22 mouse cellular contexts compared by ENCODE assay signal in genomic region chr9:115341576-115341975, GRCm38 (mm10). TPM values are rescaled to one million over a fixed set of nuclear protein-coding genes. Genes with fewer than 3 reads are reported as not detected.
DNase-seq lines count a peak whose midpoint lies in the region; ATAC-seq and TF ChIP-seq lines count a peak whose summit lies in the region.
"Had no signal": no experiment of that assay in that cellular context is flagged by ENCODE, and none has a peak within 500 bp of the region (broad histone marks: within the 10 kb centered on the region; RNA-seq: fewer than 3 reads in every experiment).

No protein-coding gene starts in this region.

- TF ChIP-seq CTCF in brain, embryonic 14.5 days (IDR thresholded peaks at IDR 0.05; ENCODE audit: borderline replicate concordance, extremely low read depth, insufficient read depth, insufficient read length): no peak

- no peak overlapping the region for H3K27ac ChIP-seq in forebrain, embryonic 12.5 days
- no peak overlapping the region for H3K27ac ChIP-seq in forebrain, embryonic 15.5 days (replicated peaks)
- H3K27ac ChIP-seq: embryonic facial prominence, embryonic 10.5 days; embryonic facial prominence, embryonic 12.5 days had no signal

- H3K9ac ChIP-seq in forebrain, embryonic 12.5 days: no peak overlapping the region
- no peak overlapping the region for H3K9ac ChIP-seq in forebrain, embryonic 15.5 days (replicated peaks)
- H3K9ac ChIP-seq: embryonic facial prominence, embryonic 12.5 days; forebrain, postnatal 0 days had no signal

- H3K4me2 ChIP-seq in forebrain, embryonic 12.5 days: no peak overlapping the region
- H3K4me2 ChIP-seq in forebrain, embryonic 15.5 days (replicated peaks): no peak overlapping the region
- H3K4me2 ChIP-seq: embryonic facial prominence, embryonic 12.5 days had no signal

- no peaks in the 10 kb centered on the region; the same call in 1 of the 2 replicates for H3K27me3 ChIP-seq in forebrain, embryonic 12.5 days
- H3K27me3 ChIP-seq in forebrain, embryonic 15.5 days: no peaks in the 10 kb centered on the region
- H3K27me3 ChIP-seq: CH12.LX; embryonic facial prominence, embryonic 12.5 days had no signal

- H3K36me3 ChIP-seq in forebrain, embryonic 12.5 days (replicated peaks): no peaks in the 10 kb centered on the region
- no peaks in the 10 kb centered on the region for H3K36me3 ChIP-seq in forebrain, embryonic 15.5 days
- H3K36me3 ChIP-seq: embryonic facial prominence, embryonic 10.5 days; embryonic facial prominence, embryonic 12.5 days; G1E had no signal

- intact Hi-C loops in heart, postnatal 10 days (cut with DNase I): no loop called here

- peaks cover 15% of the 10 kb centered on the region for H3K4me1 ChIP-seq in forebrain, embryonic 12.5 days
- peaks cover 31% of the 10 kb centered on the region for H3K4me1 ChIP-seq in forebrain, embryonic 15.5 days

- ATAC-seq in forebrain, embryonic 12.5 days (ENCODE audit: low FRiP score): peak; percentile 45; the same call in 1 of the 2 replicates
- ATAC-seq in forebrain, embryonic 15.5 days (replicated peaks): no peak
- ATAC-seq: activated CD4-positive, CD25-positive, alpha-beta regulatory T cell, adult 4 months; CD4-positive, CD25-positive, alpha-beta regulatory T cell, adult 4 months; forebrain, postnatal 0 days; Patski had no signal

- no peak for TF ChIP-seq POLR2A in brain, embryonic 14.5 days (IDR thresholded peaks at IDR 0.05; ENCODE audit: borderline replicate concordance, extremely low read depth, insufficient read depth, insufficient read length, poor library complexity, severe bottlenecking)

- no peaks in the 10 kb centered on the region for H3K9me3 ChIP-seq in forebrain, embryonic 12.5 days
- no peaks in the 10 kb centered on the region for H3K9me3 ChIP-seq in forebrain, embryonic 15.5 days
- H3K9me3 ChIP-seq: embryonic facial prominence, embryonic 10.5 days; embryonic facial prominence, embryonic 12.5 days had no signal

- 79% methylated on average over 9 of the region's 9 CpGs for WGBS in forebrain, embryonic 12.5 days
- WGBS in forebrain, embryonic 15.5 days: 52% methylated on average over 9 of the region's 9 CpGs

- DNase-seq in heart, adult 11 months: peak; percentile 45
- DNase-seq in heart, postnatal 10 days: no peak
- peak; percentile 78 for DNase-seq in brain, embryonic 14.5 days (ENCODE audit: low read depth)
- DNase-seq: adrenal gland, adult 8-10 months; adrenal gland, postnatal 14 days; adrenal gland, postnatal 36 days; B cell, adult 2 months; cerebellum, adult 11 months; cerebellum, adult 2 months; cerebellum, adult 9-10 months; cerebellum, postnatal 10 days; cerebellum, postnatal 25 days; forebrain, postnatal 0 days had no signal

- no peak overlapping the region for H3K4me3 ChIP-seq in forebrain, embryonic 12.5 days (replicated peaks)
- no peak overlapping the region for H3K4me3 ChIP-seq in forebrain, embryonic 15.5 days
- H3K4me3 ChIP-seq: embryonic facial prominence, embryonic 10.5 days; embryonic facial prominence, embryonic 12.5 days had no signal

RNA-seq across cellular contexts. Expression of gene Stt3b, which starts 31.4 kb away (rescaled TPM):
- polyA plus RNA-seq in forebrain, embryonic 12.5 days (2016; fragmentation: Nextera tagmentation; extraction: Ambion mirVana): 100 and 101 TPM in 2 replicates
- polyA plus RNA-seq in forebrain, embryonic 15.5 days (2015; fragmentation: Nextera tagmentation; extraction: Ambion mirVana): 77.5 and 80.5 TPM in 2 replicates
- 10 to 100 TPM; 68.6 to 69.2 TPM for total RNA-seq in heart, postnatal 10 days (2021)
- 58.1 and 74.2 TPM in 2 replicates for polyA plus RNA-seq in brain, embryonic 14.5 days (2012; rRNA removed)

Comparison
In these comparisons a context has a peak if more than half of its experiments do, and no peak if none do; other contexts are left out.
1. DNase-seq: peak in heart, adult 11 months (single experiment) and brain, embryonic 14.5 days (single experiment); none in heart, postnatal 10 days (0 of 2).